Mouse (Mus musculus) heart, embryonic 13.5 days (tissue): ENCODE data around the gene Ntn4. TPM values are rescaled to one million over a fixed set of nuclear protein-coding genes. Genes with fewer than 3 reads are reported as not detected.

Experiments used
- ATAC-seq: fragments of 200-750 bp; cut with Nextera tagmentation; 2 replicates; pipeline ENCODE4 v1.8.0; 2017; ENCODE audit warnings: moderate TSS enrichment; ENCODE audit not compliant: insufficient number of reproducible peaks, low FRiP score, low TSS enrichment; ENCODE audit errors: extremely low read depth
- H3K27ac ChIP-seq: fragments of 300-500 bp; sonication (generic); replicated peaks from 2 replicates; pipeline ENCODE4 v1.5.1; 2015; ENCODE audit warnings: moderate library complexity, mild to moderate bottlenecking, inconsistent platforms
- H3K27me3 ChIP-seq: fragments of 300-500 bp; sonication (generic); replicated peaks from 2 replicates; pipeline ENCODE4 v1.6.1; 2015; ENCODE audit warnings: mild to moderate bottlenecking, inconsistent platforms
- H3K36me3 ChIP-seq: fragments of 300-500 bp; sonication (generic); 2 replicates; pipeline ENCODE4 v1.6.1; 2015; ENCODE audit warnings: mild to moderate bottlenecking, inconsistent platforms
- H3K4me1 ChIP-seq: fragments of 300-500 bp; sonication (generic); 2 replicates; pipeline ENCODE4 v1.6.1; 2015; ENCODE audit warnings: inconsistent platforms
- H3K4me2 ChIP-seq: fragments of 300-500 bp; sonication (generic); 2 replicates; pipeline ENCODE4 v1.6.1; 2015; ENCODE audit warnings: inconsistent platforms, mild to moderate bottlenecking, moderate library complexity
- H3K4me3 ChIP-seq: fragments of 300-500 bp; sonication (generic); 2 replicates; pipeline ENCODE4 v1.5.1; 2015; ENCODE audit warnings: moderate library complexity, mild to moderate bottlenecking, inconsistent platforms
- H3K9ac ChIP-seq: fragments of 300-500 bp; sonication (generic); 2 replicates; pipeline ENCODE4 v1.6.1; 2015; ENCODE audit warnings: inconsistent platforms, mild to moderate bottlenecking, moderate library complexity
- H3K9me3 ChIP-seq: fragments of 300-500 bp; sonication (generic); 2 replicates; pipeline ENCODE4 v1.6.1; 2016; ENCODE audit warnings: inconsistent platforms
- WGBS: fragments of 180-500 bp; shearing (Covaris S2); methylation state at CpG from one replicate; pipeline ENCODE4 v1.1.7; 2015; ENCODE audit warnings: mixed read lengths; 5-methylcytosine and 5-hydroxymethylcytosine counted together
- polyA plus RNA-seq: library from polyadenylated mRNA; unstranded; fragments of >200 nt; fragmentation: Nextera tagmentation; extraction: Ambion mirVana; gene quantifications from 2 replicates; pipeline ENCODE4 v1.2.1, GENCODE M21; 2015

Ntn4 gene
- polyA plus RNA-seq, 1 experiment from 2014 or later: 1.3 TPM

- Histone ChIP-seq H3K27ac (no peak overlapping the region), H3K9me3 (peaks cover 12% of the 10 kb centered on the region), H3K27me3 (no peaks in the 10 kb centered on the region), H3K4me1 (no peaks in the 10 kb centered on the region), H3K36me3 (no peaks in the 10 kb centered on the region), H3K9ac (no peak overlapping the region), H3K4me2 (peak overlapping the region; percentile 46), H3K4me3 (no peak overlapping the region)
- 44% methylated on average over 18 of the region's 18 CpGs for WGBS
- ATAC-seq: no peak
Measured at GRCm38 (mm10) chr10:93611419-93612007, 29.0 kb upstream of the Ntn4 start.

GRCm38 (mm10) chr10:93614850-93615249, 25.6 kb upstream of the Ntn4 start:
- H3K9me3 ChIP-seq: 0 out of 2 replicates have a peak, but pooled peaks cover 4% of the 10 kb centered on the region
- no peak overlapping the region for H3K9ac ChIP-seq
- H3K27ac ChIP-seq: no peak overlapping the region
- H3K4me1 ChIP-seq: no peaks in the 10 kb centered on the region
- WGBS: 72% methylated on average over 8 of the region's 8 CpGs
- no peaks in the 10 kb centered on the region for H3K36me3 ChIP-seq
- no peak overlapping the region for H3K4me3 ChIP-seq
- H3K4me2 ChIP-seq: no peak overlapping the region
- no peak for ATAC-seq
- H3K27me3 ChIP-seq: no peaks in the 10 kb centered on the region

GRCm38 (mm10) chr10:93620438-93621179, 19.9 kb upstream of the Ntn4 start:
- Histone ChIP-seq H3K4me3 (no peak overlapping the region), H3K9me3 (0 out of 2 replicates have a peak, but pooled peaks cover 4% of the 10 kb centered on the region), H3K27ac (no peak overlapping the region), H3K36me3 (no peaks in the 10 kb centered on the region), H3K4me1 (0 out of 2 replicates have a peak, but pooled peaks cover 5% of the 10 kb centered on the region), H3K9ac (no peak overlapping the region), H3K4me2 (no peak overlapping the region), H3K27me3 (no peaks in the 10 kb centered on the region)
- no peak for ATAC-seq
- 58% methylated on average over 7 of the region's 7 CpGs for WGBS

GRCm38 (mm10) chr10:93623725-93624124, 16.8 kb upstream of the Ntn4 start:
- no peak for ATAC-seq
- H3K36me3 ChIP-seq: no peaks in the 10 kb centered on the region
- H3K27ac ChIP-seq: no peak overlapping the region
- 0 out of 2 replicates have a peak, but pooled peaks cover 5% of the 10 kb centered on the region for H3K4me1 ChIP-seq
- H3K4me2 ChIP-seq: no peak overlapping the region
- H3K9me3 ChIP-seq: no peaks in the 10 kb centered on the region
- H3K9ac ChIP-seq: no peak overlapping the region
- WGBS: 57% methylated on average over 9 of the region's 9 CpGs
- no peaks in the 10 kb centered on the region for H3K27me3 ChIP-seq
- H3K4me3 ChIP-seq: no peak overlapping the region

DNA sequence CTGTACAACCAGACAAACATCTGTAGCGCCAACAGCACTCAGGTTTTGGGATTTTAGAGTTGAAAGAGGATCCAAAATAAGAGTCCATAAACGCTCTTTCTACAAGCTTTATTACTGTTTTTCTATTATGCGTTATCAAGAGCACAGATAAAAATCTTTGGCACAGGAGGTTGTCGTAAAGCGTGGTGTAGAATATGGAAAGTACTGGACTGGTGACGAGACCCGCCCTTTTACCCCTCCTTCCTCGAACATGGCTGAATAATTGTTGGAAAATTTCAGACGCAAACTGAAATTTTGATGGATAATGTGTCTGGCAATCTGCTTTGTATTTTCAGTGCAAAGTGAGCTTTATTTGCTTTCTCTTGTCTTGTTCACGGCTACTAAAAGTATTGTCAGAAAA, 16.3 kb upstream of the Ntn4 start:
- 80% methylated on average over 10 of the region's 10 CpGs for WGBS
- no peak overlapping the region for H3K4me3 ChIP-seq
- no peaks in the 10 kb centered on the region for H3K9me3 ChIP-seq
- H3K4me2 ChIP-seq: no peak overlapping the region
- H3K9ac ChIP-seq: no peak overlapping the region
- no peak overlapping the region for H3K27ac ChIP-seq
- H3K36me3 ChIP-seq: no peaks in the 10 kb centered on the region
- H3K27me3 ChIP-seq: no peaks in the 10 kb centered on the region
- no peak for ATAC-seq
- 0 out of 2 replicates have a peak, but pooled peaks cover 5% of the 10 kb centered on the region for H3K4me1 ChIP-seq

- Histone ChIP-seq H3K4me2 (no peak overlapping the region), H3K36me3 (no peaks in the 10 kb centered on the region), H3K9me3 (0 out of 2 replicates have a peak, but pooled peaks cover 6% of the 10 kb centered on the region), H3K4me3 (no peak overlapping the region), H3K9ac (no peak overlapping the region), H3K27me3 (peaks cover 35% of the 10 kb centered on the region), H3K27ac (no peak overlapping the region), H3K4me1 (no peaks in the 10 kb centered on the region)
- WGBS: 86% methylated on average over 5 of the region's 5 CpGs
- no peak for ATAC-seq
Measured at GRCm38 (mm10) chr10:93630310-93630709, 10.2 kb upstream of the Ntn4 start.

GRCm38 (mm10) chr10:93632086-93632485, 8.4 kb upstream of the Ntn4 start:
- Histone ChIP-seq H3K27me3 (peaks cover 53% of the 10 kb centered on the region), H3K9me3 (0 out of 2 replicates have a peak, but pooled peaks cover 6% of the 10 kb centered on the region), H3K36me3 (no peaks in the 10 kb centered on the region), H3K9ac (no peak overlapping the region), H3K4me2 (no peak overlapping the region), H3K27ac (no peak overlapping the region), H3K4me3 (no peak overlapping the region), H3K4me1 (no peaks in the 10 kb centered on the region)
- no peak for ATAC-seq
- 66% methylated on average over 4 of the region's 4 CpGs for WGBS

- ATAC-seq: no peak
- Histone ChIP-seq H3K4me2 (no peak overlapping the region), H3K27me3 (peaks cover 67% of the 10 kb centered on the region), H3K4me3 (no peak overlapping the region), H3K9me3 (0 out of 2 replicates have a peak, but pooled peaks cover 6% of the 10 kb centered on the region), H3K4me1 (no peaks in the 10 kb centered on the region), H3K27ac (no peak overlapping the region), H3K36me3 (no peaks in the 10 kb centered on the region), H3K9ac (no peak overlapping the region)
- 77% methylated on average over 5 of the region's 5 CpGs for WGBS
Measured at GRCm38 (mm10) chr10:93633563-93633962, 6.9 kb upstream of the Ntn4 start.

GRCm38 (mm10) chr10:93633971-93634370, 6.5 kb upstream of the Ntn4 start:
- ATAC-seq: no peak
- Histone ChIP-seq H3K27me3 (peaks cover 71% of the 10 kb centered on the region), H3K4me2 (no peak overlapping the region), H3K36me3 (no peaks in the 10 kb centered on the region), H3K9me3 (0 out of 2 replicates have a peak, but pooled peaks cover 6% of the 10 kb centered on the region), H3K4me1 (no peaks in the 10 kb centered on the region), H3K4me3 (no peak overlapping the region), H3K27ac (no peak overlapping the region), H3K9ac (no peak overlapping the region)
- 77% methylated on average over 2 of the region's 2 CpGs for WGBS

DNA sequence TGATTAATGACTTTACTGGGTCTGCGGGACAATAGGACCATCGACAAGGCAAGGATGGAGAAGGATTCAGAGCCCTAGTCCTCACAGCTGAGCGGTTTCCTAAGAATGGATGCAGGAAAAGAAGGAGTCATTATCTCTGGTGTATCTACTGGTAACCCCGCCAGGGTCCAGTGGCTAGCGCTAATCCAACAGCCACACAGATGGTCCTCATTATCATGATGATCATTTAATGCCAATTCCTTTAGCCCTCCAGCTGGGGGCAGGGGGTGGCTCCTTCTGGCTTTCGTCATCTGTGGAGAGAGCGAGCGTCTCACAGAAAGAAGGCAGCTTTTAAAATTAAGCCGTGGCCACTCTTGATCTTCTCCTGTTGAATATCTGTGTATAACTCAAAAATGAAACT, 4.5 kb upstream of the Ntn4 start:
- H3K4me3 ChIP-seq: no peak overlapping the region
- 46% methylated on average over 9 of the region's 9 CpGs for whole genome bisulfite sequencing
- no peaks in the 10 kb centered on the region for H3K9me3 ChIP-seq
- no peak overlapping the region for H3K4me2 ChIP-seq
- no peak overlapping the region for H3K9ac ChIP-seq
- no peaks in the 10 kb centered on the region for H3K36me3 ChIP-seq
- ATAC-seq: no peak
- peaks cover 89% of the 10 kb centered on the region for H3K27me3 ChIP-seq
- H3K27ac ChIP-seq: no peak overlapping the region
- H3K4me1 ChIP-seq: peaks cover 7% of the 10 kb centered on the region; the same call in 1 of the 2 replicates

- peak overlapping the region; percentile 88 for H3K9ac ChIP-seq
- peak; percentile 31; the same call in 1 of the 2 replicates for ATAC-seq
- WGBS: under 1% methylated on average over 59 of the region's 73 CpGs
- no peaks in the 10 kb centered on the region for H3K36me3 ChIP-seq
- H3K27ac ChIP-seq: peak overlapping the region; percentile 24; the same call in 1 of the 2 replicates
- H3K9me3 ChIP-seq: no peaks in the 10 kb centered on the region
- H3K27me3 ChIP-seq: peaks cover 100% of the 10 kb centered on the region
- peak overlapping the region; percentile 99 for H3K4me2 ChIP-seq
- peaks cover 33% of the 10 kb centered on the region for H3K4me1 ChIP-seq
- H3K4me3 ChIP-seq: peak overlapping the region; percentile 77
Measured at GRCm38 (mm10) chr10:93640953-93641820, 706 bp downstream of the Ntn4 start.
